Mouse (Mus musculus): ENCODE data around the gene Tgfbrap1.

- TF ChIP-seq POLR2A (IDR thresholded peaks at IDR 0.05; ENCODE audit: insufficient read depth, low read depth, low read length): no peak
- TF ChIP-seq CTCF (IDR thresholded peaks at IDR 0.05; ENCODE audit: insufficient read depth, low read depth, low read length): no peak
These were observed 26.4 kb downstream of the Tgfbrap1 start for GRCm38 (mm10) chr1:43072028-43072427.
